Comparison of ENCODE assay signal across 15 mouse cellular contexts in genomic region chrX:73568342-73568741, GRCm38 (mm10).
A peak's percentile ranks its signal among the peaks of the same experiment; 100 is the strongest.
DNase-seq lines count a peak whose midpoint lies in the region; ATAC-seq and TF ChIP-seq lines count a peak whose summit lies in the region.
"Had no signal": no experiment of that assay in that cellular context is flagged by ENCODE, and none has a peak within 500 bp of the region (broad histone marks: within the 10 kb centered on the region; RNA-seq: fewer than 3 reads in every experiment).

No protein-coding gene starts in this region.

- H3K9ac ChIP-seq in heart, postnatal 0 days (replicated peaks; ENCODE audit: low read depth, low read length): no peak overlapping the region
- H3K9ac ChIP-seq: hindbrain, embryonic 15.5 days; neural tube, embryonic 12.5 days; stomach, embryonic 15.5 days had no signal

- intact Hi-C loops in heart, postnatal 36 days (cut with DNase I): loop anchor here (10.0 kb wide), 1 partner anchor 846 kb away; no protein-coding TSS in a partner anchor

- H3K27me3 ChIP-seq in heart, postnatal 0 days (ENCODE audit: control insufficient read depth, insufficient read depth, low read length): 0 out of 2 replicates have a peak, but pooled peaks cover 2% of the 10 kb centered on the region
- H3K27me3 ChIP-seq: hindbrain, embryonic 15.5 days; neural tube, embryonic 12.5 days; stomach, embryonic 15.5 days had no signal

- H3K9me3 ChIP-seq in heart, postnatal 0 days (replicated peaks; ENCODE audit: control insufficient read depth, low read length): no peaks in the 10 kb centered on the region
- H3K9me3 ChIP-seq: hindbrain, embryonic 15.5 days; neural tube, embryonic 12.5 days; stomach, embryonic 15.5 days had no signal

- ATAC-seq in heart, postnatal 0 days (ENCODE audit: insufficient read depth, low read depth): peak; percentile 47
- ATAC-seq: forebrain, embryonic 14.5 days; midbrain, embryonic 16.5 days had no signal

- no peak overlapping the region for H3K27ac ChIP-seq in heart, postnatal 0 days (ENCODE audit: low read depth)
- H3K27ac ChIP-seq: hindbrain, embryonic 15.5 days; neural tube, embryonic 12.5 days; stomach, embryonic 15.5 days had no signal

- no peak overlapping the region for H3K4me3 ChIP-seq in heart, postnatal 0 days (ENCODE audit: low read depth, low read length)
- H3K4me3 ChIP-seq: hindbrain, embryonic 15.5 days; neural tube, embryonic 12.5 days; stomach, embryonic 15.5 days had no signal

- TF ChIP-seq CTCF in heart, postnatal 0 days (IDR thresholded peaks at IDR 0.05; ENCODE audit: low read depth): no peak

- H3K4me2 ChIP-seq in heart, postnatal 0 days (ENCODE audit: low read depth, low read length): no peak overlapping the region
- H3K4me2 ChIP-seq: heart, embryonic 11.5 days; hindbrain, embryonic 15.5 days; neural tube, embryonic 12.5 days; stomach, embryonic 15.5 days had no signal

- no peak for TF ChIP-seq EP300 in heart, postnatal 0 days (IDR thresholded peaks at IDR 0.05; ENCODE audit: low read depth)

- DNase-seq in heart, postnatal 0 days (ENCODE audit: low spot score): peak; percentile 12
- no peak for DNase-seq in heart, postnatal 36 days
- peak; percentile 32 for DNase-seq in lung, postnatal 36 days
- no peak for DNase-seq in lung, postnatal 14 days
- DNase-seq in induced T-regulatory cell, adult 2 months (ENCODE audit: low read depth): peak; percentile 42
- DNase-seq in spleen, postnatal 14 days (ENCODE audit: low spot score in 2 of 2): no peak
- no peak for DNase-seq in cerebellum, adult 9-10 months
- DNase-seq in spleen, postnatal 10 days (ENCODE audit: low spot score in 2 of 2): no peak
- DNase-seq: thymus, postnatal 14 days had no signal

- no peaks in the 10 kb centered on the region for H3K4me1 ChIP-seq in heart, postnatal 0 days (ENCODE audit: control insufficient read depth, insufficient read depth)
- H3K4me1 ChIP-seq: hindbrain, embryonic 15.5 days; neural tube, embryonic 12.5 days; stomach, embryonic 15.5 days had no signal

- H3K36me3 ChIP-seq in heart, postnatal 0 days (replicated peaks; ENCODE audit: control insufficient read depth, insufficient read depth, low read length): no peaks in the 10 kb centered on the region
- H3K36me3 ChIP-seq: hindbrain, embryonic 15.5 days; neural tube, embryonic 12.5 days; stomach, embryonic 15.5 days had no signal

- 31% methylated on average over 1 of the region's 1 CpGs for WGBS in heart, postnatal 0 days

Comparison
In these comparisons a context has a peak if more than half of its experiments do, and no peak if none do; other contexts are left out.
1. DNase-seq: peak in heart, postnatal 0 days (single experiment), lung, postnatal 36 days (single experiment) and induced T-regulatory cell, adult 2 months (single experiment); none in heart, postnatal 36 days (0 of 2), lung, postnatal 14 days (single experiment), spleen, postnatal 14 days (0 of 2), cerebellum, adult 9-10 months (single experiment) and spleen, postnatal 10 days (0 of 2).